Mouse (Mus musculus): ENCODE results near the gene Zfp664. TPM values are rescaled to one million over a fixed set of nuclear protein-coding genes. Genes with fewer than 3 reads are reported as not detected.

The Zfp664 gene
- polyA plus RNA-seq, 1 experiment from 2014 or later, result 92.7 TPM

DNA sequence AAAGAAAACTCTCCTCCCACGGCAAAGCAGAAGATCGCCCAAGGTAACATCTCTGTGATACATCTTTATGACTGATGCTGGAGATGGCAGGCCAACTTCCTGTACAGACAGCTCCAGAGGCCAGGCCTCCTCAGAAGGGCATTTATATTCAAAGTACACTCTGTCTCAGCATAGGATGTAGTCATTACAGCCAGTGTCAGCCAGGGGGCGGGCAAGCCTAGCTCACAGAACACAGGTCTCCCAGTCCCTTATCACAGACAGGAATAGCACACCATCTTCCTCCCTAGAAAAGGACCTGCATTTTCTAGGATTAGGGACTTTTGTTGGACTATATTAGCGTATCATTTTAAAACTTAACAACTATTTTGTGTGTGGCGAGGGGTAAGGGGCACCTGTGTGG lies 46.4 kb downstream of the Zfp664 start:
- no peak overlapping the region for H3K4me2 ChIP-seq (ENCODE audit: low read length)
- peak; percentile 90 for ATAC-seq
- no peak overlapping the region for H3K4me3 ChIP-seq (replicated peaks; ENCODE audit: low read length)
- WGBS, result 23% methylated on average over 5 of the region's 5 CpGs
- peaks cover 2% of the 10 kb centered on the region; the same call in 1 of the 2 replicates for H3K4me1 ChIP-seq (replicated peaks; ENCODE audit: control insufficient read depth, insufficient read depth, low read length)
- H3K9me3 ChIP-seq (ENCODE audit: control insufficient read depth, low read length), result no peaks in the 10 kb centered on the region
- H3K27ac ChIP-seq (ENCODE audit: low read length), result no peak overlapping the region
- H3K36me3 ChIP-seq (ENCODE audit: control insufficient read depth, insufficient read depth), result no peaks in the 10 kb centered on the region
- H3K27me3 ChIP-seq (replicated peaks; ENCODE audit: control insufficient read depth, insufficient read depth, low read length), result no peaks in the 10 kb centered on the region
- H3K9ac ChIP-seq (replicated peaks; ENCODE audit: low read depth, low read length), result no peak overlapping the region

DNA sequence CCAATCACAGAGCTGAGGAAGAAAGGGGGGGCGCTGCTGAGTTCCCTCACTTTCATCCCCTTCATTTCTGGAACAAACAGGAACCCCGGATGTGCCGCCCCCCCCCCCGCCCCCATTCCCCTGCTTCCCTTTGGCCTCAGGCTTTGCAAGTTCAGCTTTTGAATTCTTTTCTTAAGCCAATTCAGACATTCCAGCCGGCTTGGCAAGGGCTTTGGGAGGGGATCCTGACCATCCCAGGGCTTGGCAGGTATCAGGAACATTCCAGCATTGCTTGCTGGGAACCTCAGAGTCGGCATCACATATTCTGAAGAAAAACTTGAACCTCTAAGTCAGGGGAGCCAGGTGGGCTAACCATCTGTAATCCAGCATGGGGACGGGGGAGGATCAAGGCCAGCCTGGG lies 49.8 kb downstream of the Zfp664 start:
- H3K4me3 ChIP-seq (replicated peaks; ENCODE audit: low read length), result no peak overlapping the region
- no peak for ATAC-seq
- H3K4me1 ChIP-seq (replicated peaks; ENCODE audit: control insufficient read depth, insufficient read depth, low read length), result peaks cover 2% of the 10 kb centered on the region; the same call in 1 of the 2 replicates
- 44% methylated on average over 6 of the region's 7 CpGs for WGBS
- H3K27ac ChIP-seq (ENCODE audit: low read length), result no peak overlapping the region
- no peaks in the 10 kb centered on the region for H3K9me3 ChIP-seq (ENCODE audit: control insufficient read depth, low read length)
- H3K27me3 ChIP-seq (replicated peaks; ENCODE audit: control insufficient read depth, insufficient read depth, low read length), result no peaks in the 10 kb centered on the region
- H3K36me3 ChIP-seq (ENCODE audit: control insufficient read depth, insufficient read depth), result no peaks in the 10 kb centered on the region
- no peak overlapping the region for H3K9ac ChIP-seq (replicated peaks; ENCODE audit: low read depth, low read length)
- H3K4me2 ChIP-seq (ENCODE audit: low read length), result no peak overlapping the region

DNA sequence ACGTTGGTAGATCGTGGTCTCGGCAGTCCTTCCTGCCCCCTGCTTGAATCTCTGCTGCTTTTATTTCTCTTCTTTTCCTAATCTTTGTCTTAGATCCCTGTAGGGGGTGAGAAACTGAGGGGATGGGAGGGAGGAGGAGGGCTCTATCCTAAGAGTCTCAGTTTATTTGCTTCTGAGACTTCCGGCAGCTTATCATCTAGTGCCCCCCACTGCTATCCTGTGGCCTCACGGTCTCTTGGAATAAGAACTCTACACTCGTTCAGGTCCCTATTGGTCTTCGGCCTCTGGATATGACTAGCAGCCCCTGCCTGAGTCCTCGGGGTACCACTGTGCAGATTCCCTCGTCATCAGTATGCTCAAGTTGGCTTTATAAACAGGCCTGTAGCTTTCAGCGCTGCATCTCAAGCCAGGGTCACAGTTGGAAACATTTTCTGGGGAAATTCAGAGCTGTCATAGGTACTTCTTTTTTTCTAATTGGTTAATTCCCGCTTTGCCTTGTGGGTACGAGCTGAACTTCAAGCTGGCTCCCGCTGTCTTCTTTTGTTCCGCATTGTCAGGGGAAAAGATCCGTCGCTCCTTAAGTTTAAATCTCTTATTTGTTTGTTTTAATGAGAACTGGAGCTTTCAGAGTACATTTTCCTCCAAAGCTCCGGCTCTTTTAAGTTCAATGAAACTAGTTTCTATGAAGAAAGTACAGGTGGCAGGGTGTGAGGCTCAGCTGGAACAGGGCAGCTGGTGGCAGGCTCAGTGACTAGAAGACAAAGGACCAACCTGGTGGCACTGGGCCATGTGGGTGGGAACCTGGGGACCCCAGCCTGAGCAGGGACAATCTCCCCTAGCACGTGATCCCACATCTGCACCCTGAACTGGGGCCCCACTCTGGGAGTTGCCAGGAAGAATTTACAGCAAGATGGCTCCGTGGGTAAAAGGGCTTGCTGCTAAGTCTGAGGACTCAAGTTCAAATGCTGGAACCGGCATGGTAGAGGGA lies 50.7 kb downstream of the Zfp664 start:
- H3K4me1 ChIP-seq (replicated peaks; ENCODE audit: control insufficient read depth, insufficient read depth, low read length), result peaks cover 2% of the 10 kb centered on the region; the same call in 1 of the 2 replicates
- no peak overlapping the region; the same call in 1 of the 2 replicates for H3K27ac ChIP-seq (ENCODE audit: low read length)
- WGBS, result 15% methylated on average over 20 of the region's 20 CpGs
- no peak for ATAC-seq
- H3K27me3 ChIP-seq (replicated peaks; ENCODE audit: control insufficient read depth, insufficient read depth, low read length), result no peaks in the 10 kb centered on the region
- no peak overlapping the region for H3K4me3 ChIP-seq (replicated peaks; ENCODE audit: low read length)
- no peak overlapping the region for H3K4me2 ChIP-seq (ENCODE audit: low read length)
- H3K36me3 ChIP-seq (ENCODE audit: control insufficient read depth, insufficient read depth), result no peaks in the 10 kb centered on the region
- H3K9me3 ChIP-seq (ENCODE audit: control insufficient read depth, low read length), result no peaks in the 10 kb centered on the region
- H3K9ac ChIP-seq (replicated peaks; ENCODE audit: low read depth, low read length), result no peak overlapping the region

DNA sequence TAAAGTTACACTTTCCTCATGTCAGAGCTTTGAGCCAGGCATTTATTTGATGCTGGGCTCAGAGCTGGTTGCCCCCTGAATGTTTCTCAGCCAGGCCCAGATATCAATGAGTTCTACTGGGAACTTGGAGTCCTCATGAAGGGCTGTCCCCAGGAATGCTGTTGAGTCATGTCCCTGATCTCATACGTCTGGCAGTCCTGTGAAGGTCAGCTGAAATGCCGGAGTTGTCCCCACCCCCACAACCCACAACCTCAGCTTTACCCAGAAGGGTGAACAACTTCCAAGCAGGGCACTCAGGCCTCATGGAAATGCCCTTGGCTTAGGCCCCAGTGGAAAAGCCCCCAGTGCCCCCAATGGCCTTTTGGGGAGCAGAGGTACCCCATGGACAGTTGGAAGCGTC lies 57.3 kb downstream of the Zfp664 start:
- no peak overlapping the region for H3K9ac ChIP-seq (replicated peaks; ENCODE audit: low read depth, low read length)
- H3K27ac ChIP-seq (ENCODE audit: low read length), result no peak overlapping the region
- 84% methylated on average over 3 of the region's 3 CpGs for WGBS
- no peak overlapping the region for H3K4me3 ChIP-seq (replicated peaks; ENCODE audit: low read length)
- peaks cover 16% of the 10 kb centered on the region for H3K4me1 ChIP-seq (replicated peaks; ENCODE audit: control insufficient read depth, insufficient read depth, low read length)
- H3K27me3 ChIP-seq (replicated peaks; ENCODE audit: control insufficient read depth, insufficient read depth, low read length), result no peaks in the 10 kb centered on the region
- H3K36me3 ChIP-seq (ENCODE audit: control insufficient read depth, insufficient read depth), result no peaks in the 10 kb centered on the region
- ATAC-seq, result no peak
- no peak overlapping the region for H3K4me2 ChIP-seq (ENCODE audit: low read length)
- H3K9me3 ChIP-seq (ENCODE audit: control insufficient read depth, low read length), result no peaks in the 10 kb centered on the region

DNA sequence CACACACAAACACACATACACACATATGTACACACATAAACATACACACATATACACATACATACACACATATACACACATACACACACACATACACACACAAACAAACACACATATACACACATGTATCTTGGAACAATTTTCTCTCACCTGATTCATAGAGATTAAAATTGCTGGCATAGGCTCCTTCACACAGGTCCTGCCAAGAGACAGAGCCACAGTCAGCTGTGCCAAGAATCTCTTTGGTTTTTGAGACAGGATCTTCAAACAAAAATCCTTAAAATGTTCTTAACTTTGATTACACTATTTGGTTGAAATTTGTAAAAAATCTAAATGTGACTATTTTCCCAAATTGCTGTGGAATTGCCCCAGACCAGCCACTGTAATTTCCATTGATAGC lies 58.9 kb downstream of the Zfp664 start:
- Histone ChIP-seq H3K27ac (ENCODE audit: low read length) (no peak overlapping the region), H3K27me3 (replicated peaks; ENCODE audit: control insufficient read depth, insufficient read depth, low read length) (no peaks in the 10 kb centered on the region), H3K4me2 (ENCODE audit: low read length) (no peak overlapping the region), H3K4me1 (replicated peaks; ENCODE audit: control insufficient read depth, insufficient read depth, low read length) (peaks cover 27% of the 10 kb centered on the region), H3K36me3 (ENCODE audit: control insufficient read depth, insufficient read depth) (no peaks in the 10 kb centered on the region), H3K9me3 (ENCODE audit: control insufficient read depth, low read length) (no peaks in the 10 kb centered on the region), H3K4me3 (replicated peaks; ENCODE audit: low read length) (no peak overlapping the region), H3K9ac (replicated peaks; ENCODE audit: low read depth, low read length) (no peak overlapping the region)
- ATAC-seq, result no peak

DNA sequence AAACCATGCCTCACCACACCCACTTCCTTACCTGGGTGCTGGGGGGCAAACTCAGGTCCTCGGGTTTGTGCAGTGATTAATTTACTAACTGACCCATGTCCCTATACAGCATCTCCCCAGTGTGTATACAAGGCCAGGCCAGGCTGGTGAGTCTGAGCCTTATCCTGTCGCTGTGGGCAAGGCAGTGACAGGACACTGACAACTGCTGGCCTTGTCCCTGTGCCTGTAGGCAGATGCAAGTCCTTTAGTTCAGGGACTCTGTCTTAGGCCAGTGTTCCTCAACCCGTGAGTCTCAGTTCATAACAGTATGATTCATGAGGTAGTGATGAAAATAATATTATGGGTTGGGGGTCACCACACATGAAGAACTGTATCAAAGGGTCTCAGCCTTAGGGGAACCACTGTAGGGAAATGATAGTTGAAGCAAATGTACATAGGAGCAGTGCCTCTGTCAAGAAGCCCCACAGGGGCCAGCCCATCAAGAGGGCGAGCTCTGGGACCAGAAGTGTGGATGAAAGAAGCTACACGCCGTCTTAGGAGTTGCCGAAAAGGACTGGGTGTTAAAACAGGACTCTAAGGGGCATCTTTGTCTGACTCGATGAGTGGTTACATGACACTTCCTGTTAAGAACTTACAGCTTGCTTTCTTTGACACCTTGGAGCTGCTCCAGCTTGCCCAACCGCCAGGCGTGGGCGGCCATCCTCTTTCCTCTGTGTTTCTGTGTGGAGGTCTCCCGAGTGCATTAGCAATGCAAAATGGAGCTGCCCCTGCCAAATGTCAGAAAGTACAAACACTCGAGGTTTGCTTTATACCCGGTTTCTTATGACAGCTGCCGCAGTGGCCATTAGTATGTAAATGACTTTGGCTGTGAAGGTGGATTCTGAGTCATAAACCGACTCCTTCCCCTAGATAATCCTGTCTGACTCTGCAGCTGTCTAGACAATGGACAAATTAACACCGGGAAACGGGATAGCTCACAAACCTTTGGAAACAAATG lies 60.2 kb downstream of the Zfp664 start:
- Histone ChIP-seq H3K4me2 (ENCODE audit: low read length) (peak overlapping the region; percentile 9; the same call in 1 of the 2 replicates), H3K36me3 (ENCODE audit: control insufficient read depth, insufficient read depth) (no peaks in the 10 kb centered on the region)

DNA sequence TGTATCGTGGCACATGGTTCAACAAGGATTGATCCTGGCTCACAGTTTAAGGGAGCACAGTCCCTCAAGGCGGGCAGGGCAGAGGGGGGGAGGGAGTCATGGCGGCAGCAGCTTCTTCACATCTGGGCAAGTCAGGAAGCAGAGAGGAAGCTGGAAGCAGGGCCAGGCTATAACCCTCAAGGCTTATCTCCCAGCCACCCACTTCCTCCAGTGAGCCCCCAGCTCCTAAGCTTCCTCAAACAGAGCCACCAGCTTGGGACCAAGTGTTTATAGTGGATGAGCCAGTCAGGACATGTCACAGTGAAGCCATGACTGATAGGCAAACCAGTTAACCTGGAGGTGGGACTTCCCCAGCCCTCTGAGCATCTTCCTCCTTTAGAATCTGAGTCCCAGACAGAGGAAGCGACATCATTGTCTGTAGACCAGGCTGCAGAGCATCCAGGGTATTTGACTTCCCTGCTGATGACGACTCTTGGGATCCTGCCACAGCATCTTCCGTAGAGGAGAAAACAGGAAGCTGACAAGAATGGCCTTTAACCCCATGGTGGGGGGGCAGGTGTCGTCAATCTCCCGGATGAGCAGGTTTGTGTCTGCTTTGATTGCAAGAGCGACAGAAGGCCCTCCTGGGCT lies 67.0 kb downstream of the Zfp664 start:
- Histone ChIP-seq H3K27me3 (replicated peaks; ENCODE audit: control insufficient read depth, insufficient read depth, low read length) (no peaks in the 10 kb centered on the region), H3K27ac (ENCODE audit: low read length) (no peak overlapping the region)
- 85% methylated on average over 9 of the region's 9 CpGs for WGBS

More for the DNA sequence above, 60.2 kb downstream of the Zfp664 start:
- H3K27ac ChIP-seq (ENCODE audit: low read length), result peak overlapping the region; percentile 79
- peak; percentile 73 for ATAC-seq
- peaks cover 27% of the 10 kb centered on the region for H3K4me1 ChIP-seq (replicated peaks; ENCODE audit: control insufficient read depth, insufficient read depth, low read length)
- no peak overlapping the region for H3K4me3 ChIP-seq (replicated peaks; ENCODE audit: low read length)
- no peaks in the 10 kb centered on the region for H3K9me3 ChIP-seq (ENCODE audit: control insufficient read depth, low read length)
- no peak overlapping the region; the same call in 1 of the 2 replicates for H3K9ac ChIP-seq (replicated peaks; ENCODE audit: low read depth, low read length)
- H3K27me3 ChIP-seq (replicated peaks; ENCODE audit: control insufficient read depth, insufficient read depth, low read length), result no peaks in the 10 kb centered on the region
- WGBS, result 19% methylated on average over 18 of the region's 18 CpGs

DNA sequence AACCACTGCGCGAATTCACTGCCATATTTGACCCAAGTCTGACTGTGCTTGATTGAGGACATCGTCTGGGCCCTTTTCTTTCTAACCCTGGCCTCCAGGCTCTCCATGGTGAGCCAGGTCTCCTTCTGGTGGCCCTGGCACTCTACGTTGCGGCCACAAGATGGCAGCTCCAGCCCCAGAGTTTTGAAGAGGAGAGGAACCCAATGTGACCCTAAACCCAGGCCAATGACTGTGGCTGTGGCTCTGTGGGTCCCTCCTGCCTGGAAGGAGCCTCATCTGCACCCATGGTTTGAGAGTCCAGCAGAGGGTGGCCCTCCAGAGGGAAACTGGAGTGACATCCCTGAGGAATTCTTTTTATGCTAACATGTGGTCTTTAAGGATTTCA lies 67.6 kb downstream of the Zfp664 start:
- H3K36me3 ChIP-seq (ENCODE audit: control insufficient read depth, insufficient read depth), result no peaks in the 10 kb centered on the region
- 36% methylated on average over 5 of the region's 5 CpGs for WGBS
- no peak overlapping the region for H3K4me3 ChIP-seq (replicated peaks; ENCODE audit: low read length)
- peaks cover 22% of the 10 kb centered on the region for H3K4me1 ChIP-seq (replicated peaks; ENCODE audit: control insufficient read depth, insufficient read depth, low read length)
- H3K4me2 ChIP-seq (ENCODE audit: low read length), result no peak overlapping the region
- ATAC-seq, result peak; percentile 51; the same call in 1 of the 2 replicates
- no peaks in the 10 kb centered on the region for H3K27me3 ChIP-seq (replicated peaks; ENCODE audit: control insufficient read depth, insufficient read depth, low read length)
- H3K9me3 ChIP-seq (ENCODE audit: control insufficient read depth, low read length), result 0 out of 2 replicates have a peak, but pooled peaks cover 2% of the 10 kb centered on the region
- H3K27ac ChIP-seq (ENCODE audit: low read length), result no peak overlapping the region
- H3K9ac ChIP-seq (replicated peaks; ENCODE audit: low read depth, low read length), result no peak overlapping the region

More for the DNA sequence above, 67.0 kb downstream of the Zfp664 start:
- no peak overlapping the region for H3K4me3 ChIP-seq (replicated peaks; ENCODE audit: low read length)
- no peak for ATAC-seq
- no peaks in the 10 kb centered on the region for H3K36me3 ChIP-seq (ENCODE audit: control insufficient read depth, insufficient read depth)
- peaks cover 25% of the 10 kb centered on the region for H3K4me1 ChIP-seq (replicated peaks; ENCODE audit: control insufficient read depth, insufficient read depth, low read length)
- 0 out of 2 replicates have a peak, but pooled peaks cover 2% of the 10 kb centered on the region for H3K9me3 ChIP-seq (ENCODE audit: control insufficient read depth, low read length)
- H3K4me2 ChIP-seq (ENCODE audit: low read length), result no peak overlapping the region
- H3K9ac ChIP-seq (replicated peaks; ENCODE audit: low read depth, low read length), result no peak overlapping the region

All from forebrain, embryonic 16.5 days (tissue).